Mouse (Mus musculus) heart, adult 2 months (tissue): ENCODE results near the gene Rapgef1. TPM values are rescaled to one million over a fixed set of nuclear protein-coding genes. Genes with fewer than 3 reads are reported as not detected.

Source experiments
- DNase-seq, 2 experiments: peaks; one replicate each; pipeline ENCODE4 v3.0.0; 2021
- H3K27ac ChIP-seq: fragments of 200-600 bp; 2 replicates; pipeline ENCODE4 v1.8.1; 2022
- H3K27me3 ChIP-seq: fragments of 200-500 bp; 2 replicates; pipeline ENCODE4 v1.6.1; 2012; ENCODE audit warnings: mild to moderate bottlenecking, low read length, inconsistent platforms, mixed read lengths; ENCODE audit not compliant: control insufficient read depth, insufficient read depth
- H3K36me3 ChIP-seq: fragments of 200-500 bp; 2 replicates; pipeline ENCODE4 v1.6.1; 2012; ENCODE audit warnings: low read length, inconsistent platforms; ENCODE audit not compliant: control insufficient read depth, insufficient read depth
- H3K4me1 ChIP-seq: fragments of 200-500 bp; 2 replicates; pipeline ENCODE4 v1.6.1; 2011; ENCODE audit warnings: low read length; ENCODE audit not compliant: control insufficient read depth, insufficient read depth
- H3K4me3 ChIP-seq: fragments of 200-600 bp; 2 replicates; pipeline ENCODE4 v1.8.1; 2022
- H3K79me2 ChIP-seq: fragments of 200-500 bp; replicated peaks from 2 replicates; pipeline ENCODE4 v1.6.1; 2012; ENCODE audit warnings: mild to moderate bottlenecking, inconsistent platforms, low read length, moderate library complexity, mixed read lengths; ENCODE audit not compliant: control insufficient read depth, insufficient read depth
- H3K9ac ChIP-seq: fragments of 200-500 bp; 2 replicates; pipeline ENCODE4 v1.6.1; 2012; ENCODE audit warnings: low read depth, mild to moderate bottlenecking, control low read depth, inconsistent platforms, low read length, mixed read lengths
- CTCF ChIP-seq: fragments of 200-600 bp; IDR thresholded peaks from 2 replicates; pipeline ENCODE4 v1.8.1; 2022; ENCODE audit warnings: antibody characterized with exemption, mild to moderate bottlenecking, moderate library complexity
- EP300 ChIP-seq: fragments of 200-500 bp; IDR thresholded peaks from 2 replicates; pipeline ENCODE4 v1.6.1; 2011; ENCODE audit warnings: low read depth, low read length, control low read depth; ENCODE audit not compliant: insufficient read depth
- POLR2A ChIP-seq: fragments of 200-500 bp; IDR thresholded peaks from 2 replicates; pipeline ENCODE4 v1.6.1; 2011; ENCODE audit warnings: mild to moderate bottlenecking, low read depth, low read length, control low read depth; ENCODE audit not compliant: insufficient read depth
- WGBS: fragments of 180-500 bp; shearing (Covaris S2); methylation state at CpG from one replicate; pipeline ENCODE4 v1.1.7; 2018; 5-methylcytosine and 5-hydroxymethylcytosine counted together
- intact Hi-C: fragments of 180-260 bp; cut with DNase I; formaldehyde crosslinking; loops from one replicate; pipeline ENCODE4 v1.15.1; 2025
- polyA plus RNA-seq: library from polyadenylated mRNA; depleted of rRNA; stranded (reverse); fragments of >200 nt; gene quantifications from 2 replicates; pipeline ENCODE4 v1.2.3, GENCODE M21; 2012
- total RNA-seq, 2 experiments: library from RNA; stranded (reverse); gene quantifications; 2 replicates each; pipeline ENCODE4 v1.2.3; 2021

Gene Rapgef1
- total and polyA plus RNA-seq, 3 experiments: 65.0 to 116 (median 96.7) TPM

DNA sequence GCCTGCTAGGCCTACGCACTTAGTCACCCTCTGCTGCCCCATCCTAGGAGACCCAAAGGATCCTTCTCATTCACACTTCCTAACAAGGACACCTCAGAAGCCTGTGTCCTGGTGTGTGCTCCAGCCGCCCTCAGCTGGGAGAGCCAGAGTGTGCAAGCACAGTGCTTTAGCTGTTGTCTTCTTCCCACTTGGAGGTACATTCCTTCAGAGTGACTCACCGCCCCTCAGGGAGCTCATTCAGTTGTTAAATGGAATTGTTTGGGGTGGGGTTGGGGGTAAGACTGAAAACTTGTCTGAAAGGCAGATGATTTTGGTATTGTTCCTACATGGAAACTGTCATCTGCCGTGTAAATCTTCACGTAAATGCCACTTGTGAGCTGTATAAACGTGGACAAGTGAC lies 72.0 kb downstream of the Rapgef1 start:
- no peaks in the 10 kb centered on the region for H3K79me2 ChIP-seq
- intact Hi-C loops: loop anchor here (5.0 kb wide), 1 partner anchor 74 kb away; the partner anchor contains the start of gene Rapgef1
- H3K27ac ChIP-seq: no peak overlapping the region
- peaks cover 2% of the 10 kb centered on the region; the same call in 1 of the 2 replicates for H3K36me3 ChIP-seq
- H3K4me3 ChIP-seq: no peak overlapping the region
- H3K9ac ChIP-seq: no peak overlapping the region
- no peaks in the 10 kb centered on the region for H3K27me3 ChIP-seq
- no peak for DNase-seq
- 68% methylated on average over 6 of the region's 6 CpGs for WGBS
- H3K4me1 ChIP-seq: peaks cover 3% of the 10 kb centered on the region
- TF ChIP-seq POLR2A (no peak), EP300 (no peak), CTCF (no peak)

DNA sequence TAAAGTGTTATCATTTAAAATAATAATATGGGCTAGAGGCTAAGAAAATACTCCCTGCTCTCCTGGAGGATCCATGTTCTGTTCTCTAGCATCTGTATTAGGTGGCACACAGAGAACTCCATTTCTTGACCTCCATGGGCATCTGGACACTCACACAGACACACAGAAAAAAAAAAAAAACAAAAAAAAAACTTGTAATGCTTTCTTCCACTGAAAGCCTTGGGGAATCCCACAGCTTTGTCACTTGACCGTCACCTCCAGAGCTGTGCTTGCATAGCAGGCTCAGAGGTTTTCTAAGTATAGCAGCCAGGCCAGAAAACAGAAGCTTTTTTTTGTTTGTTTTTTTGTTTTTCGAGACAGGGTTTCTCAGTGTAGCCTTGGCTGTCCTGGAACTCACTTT lies 72.7 kb downstream of the Rapgef1 start:
- DNase-seq: no peak
- no peak overlapping the region for H3K9ac ChIP-seq
- no peak overlapping the region for H3K27ac ChIP-seq
- TF ChIP-seq CTCF (no peak), POLR2A (no peak), EP300 (no peak)
- H3K27me3 ChIP-seq: no peaks in the 10 kb centered on the region
- H3K4me3 ChIP-seq: no peak overlapping the region
- peaks cover 3% of the 10 kb centered on the region for H3K4me1 ChIP-seq
- H3K79me2 ChIP-seq: no peaks in the 10 kb centered on the region
- peaks cover 2% of the 10 kb centered on the region; the same call in 1 of the 2 replicates for H3K36me3 ChIP-seq
- intact Hi-C loops: loop anchor here (5.0 kb wide), 1 partner anchor 75 kb away; the partner anchor contains the start of gene Rapgef1
- WGBS: 67% methylated on average over 2 of the region's 2 CpGs

DNA sequence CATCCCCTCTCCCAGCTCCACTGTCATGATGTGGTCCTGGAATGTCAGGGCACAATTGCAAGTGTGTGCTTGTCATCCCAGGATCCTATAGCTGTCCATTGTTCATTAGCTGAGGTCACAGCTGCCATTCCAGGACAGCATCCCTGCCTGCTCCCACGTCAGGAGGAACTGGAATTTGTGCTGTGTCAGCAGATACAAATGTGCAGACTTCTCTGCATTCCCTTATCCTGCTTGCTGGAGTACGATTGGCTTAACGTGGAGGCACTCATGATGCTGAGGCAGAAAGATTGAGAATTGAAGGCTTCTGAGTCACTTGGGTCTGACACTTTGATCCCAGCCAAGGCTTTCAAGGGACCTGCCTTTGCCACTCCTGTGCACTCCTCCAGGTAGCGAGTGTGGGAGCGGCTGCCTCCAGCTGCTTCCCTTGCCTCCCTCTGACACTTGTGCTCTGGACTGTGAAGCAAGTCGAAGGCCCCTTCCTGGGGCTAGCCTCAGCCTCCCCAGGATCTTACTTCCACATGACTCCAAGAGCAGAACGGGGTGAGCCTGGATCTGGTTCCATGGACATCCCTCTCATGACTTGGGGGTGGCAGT lies 76.8 kb downstream of the Rapgef1 start:
- no peak for DNase-seq
- H3K9ac ChIP-seq: no peak overlapping the region
- H3K27me3 ChIP-seq: no peaks in the 10 kb centered on the region
- H3K4me3 ChIP-seq: no peak overlapping the region
- no peak for TF ChIP-seq POLR2A
- TF ChIP-seq CTCF: no peak
- TF ChIP-seq EP300: no peak
- intact Hi-C loops: no loop called here
- H3K4me1 ChIP-seq: peaks cover 2% of the 10 kb centered on the region
- 74% methylated on average over 7 of the region's 7 CpGs for WGBS
- H3K79me2 ChIP-seq: no peaks in the 10 kb centered on the region; the same call in 1 of the 2 replicates
- no peak overlapping the region for H3K27ac ChIP-seq
- H3K36me3 ChIP-seq: no peaks in the 10 kb centered on the region; the same call in 1 of the 2 replicates

DNA sequence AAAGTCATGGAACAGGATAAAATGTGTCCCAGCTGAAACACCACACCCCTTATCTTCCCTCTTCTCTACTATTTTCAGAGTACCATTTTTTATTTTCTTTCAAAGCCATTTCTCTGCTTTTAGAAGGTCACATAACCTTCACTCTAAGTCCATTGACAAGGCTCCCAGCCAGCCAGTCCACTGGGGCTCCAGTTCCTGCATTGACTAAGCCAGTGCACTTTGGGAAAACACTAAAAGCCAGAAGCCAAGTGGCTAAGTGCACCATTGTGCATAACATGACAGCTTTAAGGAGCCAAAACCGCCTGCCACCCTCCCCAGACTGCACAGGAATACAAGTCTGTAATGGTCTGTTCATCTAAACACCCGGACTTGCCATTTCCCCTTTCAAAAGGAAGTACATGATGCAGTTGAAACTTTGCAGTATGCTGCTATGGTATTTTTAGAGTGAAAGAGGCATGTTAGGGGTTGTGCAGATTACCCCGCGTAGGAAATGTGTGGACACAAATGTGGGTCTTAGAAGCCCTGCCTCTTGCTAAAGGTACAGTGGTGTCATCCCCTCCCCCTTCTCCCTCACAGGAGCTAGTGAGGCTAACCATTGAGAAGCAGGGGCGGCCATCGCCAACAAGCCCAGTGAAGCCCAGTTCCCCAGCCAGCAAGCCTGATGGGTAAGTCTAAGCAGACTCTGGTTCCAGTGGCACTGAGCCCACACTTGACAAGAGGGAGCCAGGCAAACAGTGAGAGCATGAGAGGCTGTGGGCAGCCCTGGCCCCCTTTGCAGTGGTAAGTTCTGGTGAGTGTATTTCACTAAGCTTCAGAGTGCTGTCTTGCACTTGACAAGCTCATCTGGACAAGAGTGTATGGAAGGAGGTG lies 79.1 kb downstream of the Rapgef1 start:
- Histone ChIP-seq H3K4me3 (no peak overlapping the region), H3K27me3 (no peaks in the 10 kb centered on the region), H3K9ac (no peak overlapping the region), H3K79me2 (no peaks in the 10 kb centered on the region; the same call in 1 of the 2 replicates), H3K36me3 (no peaks in the 10 kb centered on the region), H3K4me1 (no peaks in the 10 kb centered on the region), H3K27ac (no peak overlapping the region)
- 88% methylated on average over 6 of the region's 6 CpGs for WGBS
- TF ChIP-seq POLR2A (no peak), EP300 (no peak), CTCF (no peak)
- intact Hi-C loops: no loop called here
- no peak for DNase-seq

DNA sequence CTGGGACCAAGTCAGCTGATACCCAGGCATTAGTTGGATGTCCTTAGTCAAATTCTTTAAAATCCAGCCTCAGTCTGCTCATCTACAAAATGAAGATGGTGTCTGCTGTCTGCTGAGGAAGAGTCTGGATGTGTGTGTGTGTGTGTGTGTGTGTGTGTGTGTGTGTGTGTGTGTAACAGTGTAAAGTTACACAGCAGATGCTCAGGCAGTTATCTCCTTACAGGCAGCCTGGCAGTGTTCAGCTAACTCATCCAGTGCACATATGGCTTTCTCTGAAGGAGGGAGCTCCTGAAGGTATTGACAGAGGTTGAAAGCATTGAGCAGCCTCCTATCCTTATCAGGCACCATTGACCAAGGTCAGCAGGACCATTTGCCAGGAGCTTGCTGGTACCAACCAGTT lies 81.4 kb downstream of the Rapgef1 start:
- no peaks in the 10 kb centered on the region for H3K4me1 ChIP-seq
- H3K27me3 ChIP-seq: no peaks in the 10 kb centered on the region
- H3K4me3 ChIP-seq: no peak overlapping the region
- H3K9ac ChIP-seq: no peak overlapping the region
- no peak overlapping the region for H3K27ac ChIP-seq
- DNase-seq: no peak
- TF ChIP-seq EP300 (no peak), POLR2A (no peak), CTCF (no peak)
- no peaks in the 10 kb centered on the region for H3K36me3 ChIP-seq
- no peaks in the 10 kb centered on the region; the same call in 1 of the 2 replicates for H3K79me2 ChIP-seq
- intact Hi-C loops: no loop called here

DNA sequence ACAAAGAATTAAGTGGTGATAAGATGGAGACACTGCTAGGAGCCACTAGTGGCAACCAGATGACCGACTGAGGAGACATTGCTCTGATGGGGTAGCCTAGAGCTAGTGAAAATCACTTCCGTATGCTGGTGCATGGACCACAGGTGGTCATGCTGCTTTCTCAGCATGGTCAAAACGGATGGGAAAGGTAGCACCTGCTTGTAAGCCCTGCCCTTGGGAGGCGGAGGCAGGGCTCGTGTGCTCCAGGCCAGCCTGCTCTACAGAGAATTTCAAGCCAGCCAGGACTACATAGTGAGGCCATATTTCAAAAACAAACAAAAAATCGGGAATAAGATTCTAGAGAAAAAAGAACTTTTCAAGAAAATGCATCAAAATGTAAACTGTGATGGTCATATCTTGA lies 81.9 kb downstream of the Rapgef1 start:
- intact Hi-C loops: no loop called here
- Histone ChIP-seq H3K27me3 (no peaks in the 10 kb centered on the region), H3K36me3 (no peaks in the 10 kb centered on the region), H3K79me2 (no peaks in the 10 kb centered on the region; the same call in 1 of the 2 replicates), H3K4me1 (no peaks in the 10 kb centered on the region), H3K4me3 (no peak overlapping the region), H3K9ac (no peak overlapping the region), H3K27ac (no peak overlapping the region)
- no peak for TF ChIP-seq POLR2A
- TF ChIP-seq CTCF: no peak
- no peak for TF ChIP-seq EP300
- no peak for DNase-seq
- WGBS: 85% methylated on average over 6 of the region's 6 CpGs
